Mouse (Mus musculus): ENCODE data around the gene Zfp52.

GRCm38 (mm10) chr17:21536096-21536495, 757 bp downstream of the Zfp52 start:
- TF ChIP-seq CTCF (IDR thresholded peaks at IDR 0.05; ENCODE audit: low read depth) (no peak), EP300 (optimal IDR thresholded peaks at IDR 0.05) (no peak)

Data from stomach, postnatal 0 days (tissue).